Mouse (Mus musculus): ENCODE measurements around the gene Rgs10. TPM values are rescaled to one million over a fixed set of nuclear protein-coding genes. Genes with fewer than 3 reads are reported as not detected.

The Rgs10 gene
- polyA plus RNA-seq, 1 experiment from 2014 or later, result 21.8 TPM

Other genes starting within 250 kb of the Rgs10 start
- 0.27 TPM in 1 of 2 replicates, not detected in the other for gene Cox6a2, start 212.4 kb downstream of the Rgs10 start, polyA plus RNA-seq (2014; fragmentation: Nextera tagmentation; extraction: Ambion mirVana)
- gene Armc5, start 181.4 kb downstream of the Rgs10 start, polyA plus RNA-seq (2014; fragmentation: Nextera tagmentation; extraction: Ambion mirVana), result 5.7 and 6.6 TPM in 2 replicates
- gene 9130023H24Rik, start 180.7 kb downstream of the Rgs10 start, polyA plus RNA-seq (2014; fragmentation: Nextera tagmentation; extraction: Ambion mirVana), result 8.3 and 9.0 TPM in 2 replicates
- gene Tgfb1i1, start 171.9 kb downstream of the Rgs10 start, polyA plus RNA-seq (2014; fragmentation: Nextera tagmentation; extraction: Ambion mirVana), result 12.4 and 17.6 TPM in 2 replicates
- not detected in 2 replicates for gene Slc5a2, start 153.1 kb downstream of the Rgs10 start, polyA plus RNA-seq (2014; fragmentation: Nextera tagmentation; extraction: Ambion mirVana)
- gene BC017158, start 120.6 kb downstream of the Rgs10 start, polyA plus RNA-seq (2014; fragmentation: Nextera tagmentation; extraction: Ambion mirVana), result 9.9 and 11.3 TPM in 2 replicates
- 30.6 and 34.6 TPM in 2 replicates for gene Tial1, start 43.0 kb upstream of the Rgs10 start, polyA plus RNA-seq (2014; fragmentation: Nextera tagmentation; extraction: Ambion mirVana)
- 1.4 and 1.7 TPM in 2 replicates for gene Bag3, start 104.9 kb upstream of the Rgs10 start, polyA plus RNA-seq (2014; fragmentation: Nextera tagmentation; extraction: Ambion mirVana)
- 257 and 314 TPM in 2 replicates for gene Inpp5f, start 192.6 kb upstream of the Rgs10 start, polyA plus RNA-seq (2014; fragmentation: Nextera tagmentation; extraction: Ambion mirVana)